Mouse (Mus musculus): Measurements from ENCODE around the gene Nr6a1. TPM values are rescaled to one million over a fixed set of nuclear protein-coding genes. Genes with fewer than 3 reads are reported as not detected.

Nr6a1 gene
- polyA plus RNA-seq, 1 experiment: 1.3 TPM

GRCm38 (mm10) chr2:38970057-38970456, 42.6 kb upstream of the Nr6a1 start:
- no peak overlapping the region for H3K27ac ChIP-seq (ENCODE audit: insufficient read depth, low read length)
- no peak overlapping the region for H3K4me3 ChIP-seq (ENCODE audit: extremely low read depth, insufficient read depth, insufficient read length)
- H3K4me1 ChIP-seq (ENCODE audit: control insufficient read depth, insufficient read depth, insufficient read length): no peaks in the 10 kb centered on the region
- no peak for DNase-seq (ENCODE audit: low read depth in 1 of 2, low spot score in 2 of 2)
- TF ChIP-seq POLR2A (IDR thresholded peaks at IDR 0.05; ENCODE audit: low read depth, low read length) (no peak), CTCF (IDR thresholded peaks at IDR 0.05; ENCODE audit: extremely low read depth, insufficient read depth, insufficient read length, insufficient replicate concordance) (no peak)
- H3K27me3 ChIP-seq (ENCODE audit: control insufficient read depth, insufficient read depth, low read length): no peaks in the 10 kb centered on the region
- 79% methylated on average over 5 of the region's 5 CpGs for WGBS
- no peaks in the 10 kb centered on the region for H3K36me3 ChIP-seq (ENCODE audit: control insufficient read depth, insufficient read depth, low read length)

GRCm38 (mm10) chr2:38969650-38970049, 42.2 kb upstream of the Nr6a1 start:
- TF ChIP-seq POLR2A (IDR thresholded peaks at IDR 0.05; ENCODE audit: low read depth, low read length): no peak
- no peak for TF ChIP-seq CTCF (IDR thresholded peaks at IDR 0.05; ENCODE audit: extremely low read depth, insufficient read depth, insufficient read length, insufficient replicate concordance)
- WGBS: 90% methylated on average over 2 of the region's 2 CpGs
- no peaks in the 10 kb centered on the region for H3K27me3 ChIP-seq (ENCODE audit: control insufficient read depth, insufficient read depth, low read length)
- no peak overlapping the region for H3K27ac ChIP-seq (ENCODE audit: insufficient read depth, low read length)
- no peak overlapping the region for H3K4me3 ChIP-seq (ENCODE audit: extremely low read depth, insufficient read depth, insufficient read length)
- DNase-seq (ENCODE audit: low read depth in 1 of 2, low spot score in 2 of 2): no peak
- H3K4me1 ChIP-seq (ENCODE audit: control insufficient read depth, insufficient read depth, insufficient read length): no peaks in the 10 kb centered on the region
- no peaks in the 10 kb centered on the region for H3K36me3 ChIP-seq (ENCODE audit: control insufficient read depth, insufficient read depth, low read length)

DNA sequence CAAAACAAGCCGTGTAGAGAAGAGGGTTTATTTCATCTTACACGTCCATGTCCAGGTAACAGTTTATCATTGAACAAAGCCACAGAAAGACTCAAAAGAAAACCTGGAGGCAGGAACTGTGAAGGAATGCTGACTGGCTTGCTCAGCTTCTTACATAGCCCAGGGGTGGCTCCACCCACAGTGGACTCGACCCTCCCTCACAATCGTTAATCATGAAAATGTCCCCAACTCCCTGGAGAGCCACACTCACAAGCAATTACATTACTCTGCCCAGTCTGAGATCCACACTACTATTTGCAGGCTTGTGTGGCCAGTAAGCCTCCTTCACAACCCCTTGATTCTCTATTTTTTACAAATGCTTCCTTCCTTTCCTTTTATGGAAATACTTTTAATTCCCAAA, 36.7 kb upstream of the Nr6a1 start:
- no peak for DNase-seq (ENCODE audit: low read depth in 1 of 2, low spot score in 2 of 2)
- TF ChIP-seq CTCF (IDR thresholded peaks at IDR 0.05; ENCODE audit: extremely low read depth, insufficient read depth, insufficient read length, insufficient replicate concordance): no peak
- TF ChIP-seq POLR2A (IDR thresholded peaks at IDR 0.05; ENCODE audit: low read depth, low read length): no peak
- WGBS: 60% methylated on average over 4 of the region's 4 CpGs
- 0 out of 2 replicates have a peak, but pooled peaks cover 3% of the 10 kb centered on the region for H3K4me1 ChIP-seq (ENCODE audit: control insufficient read depth, insufficient read depth, insufficient read length)
- no peaks in the 10 kb centered on the region for H3K36me3 ChIP-seq (ENCODE audit: control insufficient read depth, insufficient read depth, low read length)
- no peak overlapping the region for H3K27ac ChIP-seq (ENCODE audit: insufficient read depth, low read length)
- no peak overlapping the region for H3K4me3 ChIP-seq (ENCODE audit: extremely low read depth, insufficient read depth, insufficient read length)
- no peaks in the 10 kb centered on the region for H3K27me3 ChIP-seq (ENCODE audit: control insufficient read depth, insufficient read depth, low read length)

- H3K27me3 ChIP-seq (ENCODE audit: control insufficient read depth, insufficient read depth, low read length): no peaks in the 10 kb centered on the region
- TF ChIP-seq POLR2A (IDR thresholded peaks at IDR 0.05; ENCODE audit: low read depth, low read length) (no peak), CTCF (IDR thresholded peaks at IDR 0.05; ENCODE audit: extremely low read depth, insufficient read depth, insufficient read length, insufficient replicate concordance) (no peak)
- no peak for DNase-seq (ENCODE audit: low read depth in 1 of 2, low spot score in 2 of 2)
- H3K27ac ChIP-seq (ENCODE audit: insufficient read depth, low read length): no peak overlapping the region
- H3K36me3 ChIP-seq (ENCODE audit: control insufficient read depth, insufficient read depth, low read length): no peaks in the 10 kb centered on the region
- H3K4me1 ChIP-seq (ENCODE audit: control insufficient read depth, insufficient read depth, insufficient read length): 0 out of 2 replicates have a peak, but pooled peaks cover 3% of the 10 kb centered on the region
- 81% methylated on average over 5 of the region's 5 CpGs for WGBS
- no peak overlapping the region for H3K4me3 ChIP-seq (ENCODE audit: extremely low read depth, insufficient read depth, insufficient read length)
These were observed 30.3 kb upstream of the Nr6a1 start for GRCm38 (mm10) chr2:38957671-38958223.

DNA sequence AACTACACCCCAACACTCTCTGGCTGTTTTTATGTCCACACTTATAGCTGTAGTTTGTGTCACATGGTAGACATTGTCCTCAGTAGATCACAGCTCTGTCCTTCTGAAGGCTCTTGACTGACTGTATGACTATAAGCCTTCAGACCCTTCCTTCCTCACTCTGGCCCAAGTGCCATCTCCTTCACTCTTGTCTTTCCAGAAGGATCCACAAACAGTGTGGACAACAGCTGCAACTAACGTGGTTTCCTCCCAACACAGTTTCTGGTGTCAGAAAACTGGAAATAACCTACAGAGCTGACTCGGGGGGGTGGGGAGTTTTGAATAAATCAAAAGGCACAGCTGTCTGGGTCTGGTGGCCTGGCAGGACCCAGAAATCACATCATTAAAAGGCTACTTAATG, 28.6 kb upstream of the Nr6a1 start:
- H3K27ac ChIP-seq (ENCODE audit: insufficient read depth, low read length): no peak overlapping the region
- DNase-seq (ENCODE audit: low read depth in 1 of 2, low spot score in 2 of 2): no peak
- no peak for TF ChIP-seq POLR2A (IDR thresholded peaks at IDR 0.05; ENCODE audit: low read depth, low read length)
- TF ChIP-seq CTCF (IDR thresholded peaks at IDR 0.05; ENCODE audit: extremely low read depth, insufficient read depth, insufficient read length, insufficient replicate concordance): no peak
- no peaks in the 10 kb centered on the region for H3K4me1 ChIP-seq (ENCODE audit: control insufficient read depth, insufficient read depth, insufficient read length)
- 34% methylated on average over 2 of the region's 2 CpGs for WGBS
- H3K4me3 ChIP-seq (ENCODE audit: extremely low read depth, insufficient read depth, insufficient read length): no peak overlapping the region
- no peaks in the 10 kb centered on the region for H3K27me3 ChIP-seq (ENCODE audit: control insufficient read depth, insufficient read depth, low read length)
- no peaks in the 10 kb centered on the region for H3K36me3 ChIP-seq (ENCODE audit: control insufficient read depth, insufficient read depth, low read length)

DNA sequence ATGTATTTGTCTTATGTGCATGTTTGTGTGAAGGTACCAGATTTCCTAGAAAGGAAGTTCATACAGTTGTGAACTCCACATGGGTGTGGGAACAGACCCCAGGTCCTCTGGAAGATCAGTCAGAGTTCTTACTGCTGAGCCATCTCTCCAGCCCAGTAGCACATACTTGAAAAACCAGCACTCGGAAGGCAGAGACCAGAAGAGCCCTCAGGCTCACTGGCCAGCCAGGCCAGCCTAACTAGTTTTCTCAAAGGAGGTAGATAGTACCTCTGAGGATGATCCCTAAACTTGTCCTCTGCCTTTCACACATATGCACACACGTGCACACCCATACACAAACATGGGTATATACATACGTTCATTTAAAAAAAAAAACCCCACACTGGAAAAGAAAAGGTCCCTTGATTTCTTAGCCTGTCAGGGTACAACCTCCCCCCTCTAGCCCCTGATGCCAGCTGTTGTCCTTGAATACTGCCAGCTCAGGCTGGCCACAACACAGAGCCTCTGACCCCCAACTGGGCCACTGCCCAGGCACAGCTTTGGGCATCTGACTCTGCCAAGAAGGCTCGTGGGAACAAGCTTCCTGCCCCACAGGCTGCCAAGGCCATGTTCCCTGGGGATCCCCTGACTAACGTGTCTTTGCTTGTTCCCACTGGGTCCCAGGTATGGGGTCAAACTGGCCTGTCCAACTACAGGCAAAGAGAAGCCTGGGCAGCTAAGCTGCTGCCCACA, 25.8 kb upstream of the Nr6a1 start:
- no peak overlapping the region for H3K27ac ChIP-seq (ENCODE audit: insufficient read depth, low read length)
- 70% methylated on average over 5 of the region's 5 CpGs for WGBS
- H3K36me3 ChIP-seq (ENCODE audit: control insufficient read depth, insufficient read depth, low read length): no peaks in the 10 kb centered on the region
- H3K4me3 ChIP-seq (ENCODE audit: extremely low read depth, insufficient read depth, insufficient read length): no peak overlapping the region
- H3K27me3 ChIP-seq (ENCODE audit: control insufficient read depth, insufficient read depth, low read length): no peaks in the 10 kb centered on the region
- TF ChIP-seq POLR2A (IDR thresholded peaks at IDR 0.05; ENCODE audit: low read depth, low read length): no peak
- TF ChIP-seq CTCF (IDR thresholded peaks at IDR 0.05; ENCODE audit: extremely low read depth, insufficient read depth, insufficient read length, insufficient replicate concordance): no peak
- DNase-seq (ENCODE audit: low read depth in 1 of 2, low spot score in 2 of 2): no peak
- H3K4me1 ChIP-seq (ENCODE audit: control insufficient read depth, insufficient read depth, insufficient read length): no peaks in the 10 kb centered on the region

- no peak overlapping the region for H3K4me3 ChIP-seq (ENCODE audit: extremely low read depth, insufficient read depth, insufficient read length)
- DNase-seq (ENCODE audit: low read depth in 1 of 2, low spot score in 2 of 2): no peak
- no peaks in the 10 kb centered on the region for H3K27me3 ChIP-seq (ENCODE audit: control insufficient read depth, insufficient read depth, low read length)
- no peak for TF ChIP-seq POLR2A (IDR thresholded peaks at IDR 0.05; ENCODE audit: low read depth, low read length)
- no peak for TF ChIP-seq CTCF (IDR thresholded peaks at IDR 0.05; ENCODE audit: extremely low read depth, insufficient read depth, insufficient read length, insufficient replicate concordance)
- no peak overlapping the region for H3K27ac ChIP-seq (ENCODE audit: insufficient read depth, low read length)
- H3K4me1 ChIP-seq (ENCODE audit: control insufficient read depth, insufficient read depth, insufficient read length): no peaks in the 10 kb centered on the region
- 73% methylated on average over 7 of the region's 7 CpGs for WGBS
- H3K36me3 ChIP-seq (ENCODE audit: control insufficient read depth, insufficient read depth, low read length): no peaks in the 10 kb centered on the region
These were observed 22.8 kb upstream of the Nr6a1 start for GRCm38 (mm10) chr2:38950281-38950719.
